Mouse (Mus musculus): ENCODE data around the gene Nprl3.
A peak's percentile ranks its signal among the peaks of the same experiment; 100 is the strongest.
"Not testable (repeated sequence)": the region's sequence is repeated elsewhere in the genome, so short reads cannot be mapped to it uniquely, and the experiment has no call there.

The Nprl3 gene

DNA sequence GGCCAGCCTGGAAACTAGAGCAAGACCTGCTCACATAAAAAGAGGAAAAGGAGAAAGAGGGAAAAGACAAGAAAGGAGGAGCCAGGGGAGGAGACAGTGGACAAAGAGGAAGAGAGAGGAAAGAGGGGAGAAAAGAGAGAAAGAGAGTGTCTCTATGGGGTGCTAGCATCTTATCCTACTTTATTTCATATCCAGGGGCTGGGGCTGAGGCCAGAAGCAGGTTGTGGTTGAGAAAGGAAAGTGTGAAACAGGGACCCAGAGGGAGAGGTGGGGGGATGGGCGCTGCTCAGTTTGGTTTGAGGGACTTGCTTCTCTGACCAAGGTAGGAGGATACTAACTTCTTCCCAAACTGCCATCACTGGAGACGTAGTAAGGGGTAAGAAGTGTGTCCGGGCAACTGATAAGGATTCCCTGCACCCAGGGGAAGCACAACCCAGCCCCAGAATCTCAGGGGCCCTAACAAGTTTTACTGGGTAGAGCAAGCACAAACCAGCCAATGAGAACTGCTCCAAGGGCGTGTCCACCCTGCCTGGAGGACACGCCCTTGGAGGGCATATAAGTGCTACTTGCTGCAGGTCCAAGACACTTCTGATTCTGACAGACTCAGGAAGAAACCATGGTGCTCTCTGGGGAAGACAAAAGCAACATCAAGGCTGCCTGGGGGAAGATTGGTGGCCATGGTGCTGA, 15.7 kb upstream of the Nprl3 start, which contains the start of gene Hba-a1:
Hba-a1 (plus strand) TSS at position 421 of the 687 bp plus-strand sequence.
- not testable (repeated sequence) for DNase-seq

DNA sequence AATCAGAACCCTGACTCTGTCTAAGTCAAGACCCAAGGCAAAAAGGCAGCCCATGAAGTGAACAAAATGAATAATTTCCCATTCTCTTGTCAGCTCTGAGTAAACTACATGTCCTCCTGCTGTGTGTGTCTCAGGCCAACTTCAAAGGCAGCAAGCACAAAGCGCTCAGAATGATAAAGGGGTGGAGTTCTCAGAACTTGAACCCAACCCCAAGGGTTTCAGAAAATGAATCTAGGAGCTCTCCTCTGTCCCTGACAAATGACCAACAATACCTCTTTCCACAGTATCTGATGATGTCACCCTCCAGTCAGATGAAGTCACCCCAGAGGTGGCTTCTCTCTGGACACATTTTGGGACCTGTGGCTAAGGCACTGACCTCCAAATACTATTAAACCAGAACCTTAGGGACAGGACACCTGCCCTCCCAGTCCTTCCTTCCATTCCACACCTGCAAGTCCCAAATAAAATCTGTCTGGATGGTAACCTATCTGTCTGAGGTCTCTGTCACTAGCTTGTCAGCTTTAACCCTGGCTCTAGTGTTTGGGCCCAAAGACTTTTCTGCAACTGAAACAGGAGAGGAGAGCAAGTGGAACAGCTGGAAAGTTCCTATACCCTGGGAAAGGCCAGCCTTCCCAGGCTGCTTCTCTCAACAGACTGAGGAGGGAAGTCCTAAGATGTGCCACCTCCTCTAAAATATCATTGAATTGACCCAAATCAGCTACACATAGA, 14.1 kb upstream of the Nprl3 start:
- no peak for DNase-seq

- DNase-seq = no peak
These were observed 13.1 kb upstream of the Nprl3 start for GRCm38 (mm10) chr11:32280646-32281045.

GRCm38 (mm10) chr11:32278458-32278957, 11.0 kb upstream of the Nprl3 start:
- no peak for DNase-seq

GRCm38 (mm10) chr11:32277736-32278457, 10.4 kb upstream of the Nprl3 start:
- no peak for DNase-seq

GRCm38 (mm10) chr11:32276347-32276746, 8.8 kb upstream of the Nprl3 start, which contains the start of gene Hba-x:
Hba-x (plus strand) TSS chr11:32276400.
- DNase-seq = no peak

GRCm38 (mm10) chr11:32271178-32271577, 3.7 kb upstream of the Nprl3 start:
- no peak for DNase-seq

- DNase-seq = no peak
These were observed 1.4 kb upstream of the Nprl3 start for GRCm38 (mm10) chr11:32268952-32269351.

GRCm38 (mm10) chr11:32267964-32268363, 457 bp upstream of the Nprl3 start:
- DNase-seq = peak; percentile 26

GRCm38 (mm10) chr11:32266776-32267175, 731 bp downstream of the Nprl3 start:
- DNase-seq = no peak

- peak; percentile 10 for DNase-seq
These were observed 1.3 kb downstream of the Nprl3 start for GRCm38 (mm10) chr11:32266194-32266593.

- DNase-seq = no peak
These were observed 2.3 kb downstream of the Nprl3 start for GRCm38 (mm10) chr11:32265117-32265738.

- DNase-seq = no peak
These were observed 4.7 kb downstream of the Nprl3 start for GRCm38 (mm10) chr11:32262674-32263415.

DNA sequence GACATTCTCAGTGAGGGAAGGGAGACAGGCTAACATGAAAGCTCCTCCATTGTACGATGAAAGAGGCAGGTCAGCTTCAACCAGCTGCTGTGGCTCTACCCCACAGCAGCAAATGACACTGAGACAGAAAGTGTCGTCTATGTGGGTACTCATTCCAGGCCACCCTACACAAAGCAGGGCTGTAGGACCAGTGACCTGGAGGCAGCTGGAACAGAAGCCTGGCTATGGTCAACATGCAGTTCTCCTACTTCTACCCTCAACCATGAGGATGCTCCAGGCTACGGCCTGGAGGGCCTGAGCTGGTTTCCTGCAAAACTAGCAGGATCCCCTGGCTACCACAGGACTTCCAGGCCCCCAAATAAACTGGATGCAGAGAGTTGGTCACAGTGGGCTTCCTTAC, 10.9 kb downstream of the Nprl3 start:
- no peak for DNase-seq

DNA sequence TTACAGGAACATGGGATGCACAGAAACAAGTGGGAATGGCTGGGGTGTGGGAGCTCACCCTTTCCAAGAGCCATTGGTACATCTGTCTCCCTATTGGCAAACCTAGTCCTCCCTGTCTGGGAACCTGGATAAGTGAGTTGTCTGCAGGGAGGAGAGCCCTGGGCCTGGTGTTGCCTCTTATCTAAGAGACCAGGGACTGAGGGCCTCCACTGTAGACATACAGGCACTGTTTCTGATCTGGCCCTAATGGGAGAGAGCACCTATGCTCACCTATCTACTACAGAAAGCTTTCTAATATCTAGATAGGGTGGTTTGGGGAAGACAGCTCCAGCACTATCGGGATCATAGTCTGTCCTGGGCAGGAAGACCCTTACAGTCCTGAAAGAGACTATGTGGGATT, 11.4 kb downstream of the Nprl3 start:
- no peak for DNase-seq

DNA sequence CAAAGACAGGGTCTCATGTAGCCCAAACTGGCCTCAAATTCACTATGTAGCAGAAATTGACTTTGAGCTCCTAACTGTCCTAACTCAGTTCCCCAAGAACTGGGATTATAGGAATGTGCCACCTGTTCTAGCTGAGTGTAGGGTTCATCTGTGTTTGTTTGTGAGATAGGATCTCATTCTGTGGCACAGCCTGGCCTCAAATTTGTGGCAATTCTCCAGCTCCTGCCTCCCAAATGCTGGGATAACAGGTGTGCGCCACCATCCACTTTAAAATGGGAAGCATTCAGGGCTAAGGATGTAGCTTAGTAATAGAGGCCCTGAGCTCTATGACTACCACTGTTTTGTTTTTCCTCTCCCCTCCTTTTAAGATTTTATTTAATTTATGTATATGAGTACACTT, 14.4 kb downstream of the Nprl3 start:
- no peak for DNase-seq

DNA sequence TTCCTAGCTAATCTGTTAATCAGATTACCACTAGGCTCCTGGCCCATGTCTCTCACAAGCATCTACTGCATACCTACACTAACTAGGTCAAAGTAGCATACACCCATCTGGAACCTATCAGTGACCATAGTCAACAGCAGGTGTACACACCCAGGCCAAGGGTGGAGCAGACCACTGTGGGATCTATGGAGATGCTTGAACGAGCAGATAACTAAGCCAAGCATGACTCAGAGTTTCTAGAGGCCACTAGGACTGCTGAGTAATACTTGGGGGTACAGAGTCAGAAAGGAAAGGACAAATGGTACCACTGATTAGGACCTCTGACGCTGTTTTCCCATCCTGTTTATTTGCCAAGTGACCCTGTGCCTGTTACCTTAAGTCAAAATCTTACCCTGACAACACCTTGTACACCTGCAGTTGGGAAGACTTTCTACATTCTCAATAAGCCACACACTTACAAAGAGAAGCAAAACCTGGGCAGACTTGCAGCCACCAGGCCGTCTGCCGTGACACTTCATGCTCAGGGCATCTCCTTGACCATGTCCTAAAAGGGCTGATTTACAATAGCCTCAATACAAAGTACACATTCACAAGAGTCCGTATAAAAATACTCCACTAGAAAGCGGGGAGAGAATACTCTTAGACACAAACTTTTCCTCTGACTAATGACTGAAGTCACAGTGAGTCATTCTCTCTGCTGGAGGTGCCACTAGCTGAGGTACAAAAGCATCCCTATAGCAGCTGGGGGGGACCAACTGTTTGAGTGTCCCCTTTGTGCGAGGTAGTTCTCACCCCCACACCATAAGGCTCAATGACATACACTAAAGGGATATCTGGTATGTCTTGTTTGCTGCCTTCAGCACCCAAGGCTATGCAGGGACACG, 16.4 kb downstream of the Nprl3 start:
- no peak for DNase-seq

- DNase-seq = no peak
These were observed 19.2 kb downstream of the Nprl3 start for GRCm38 (mm10) chr11:32248350-32248749.

- DNase-seq = peak; percentile 45
These were observed 20.4 kb downstream of the Nprl3 start for GRCm38 (mm10) chr11:32247068-32247467.

DNA sequence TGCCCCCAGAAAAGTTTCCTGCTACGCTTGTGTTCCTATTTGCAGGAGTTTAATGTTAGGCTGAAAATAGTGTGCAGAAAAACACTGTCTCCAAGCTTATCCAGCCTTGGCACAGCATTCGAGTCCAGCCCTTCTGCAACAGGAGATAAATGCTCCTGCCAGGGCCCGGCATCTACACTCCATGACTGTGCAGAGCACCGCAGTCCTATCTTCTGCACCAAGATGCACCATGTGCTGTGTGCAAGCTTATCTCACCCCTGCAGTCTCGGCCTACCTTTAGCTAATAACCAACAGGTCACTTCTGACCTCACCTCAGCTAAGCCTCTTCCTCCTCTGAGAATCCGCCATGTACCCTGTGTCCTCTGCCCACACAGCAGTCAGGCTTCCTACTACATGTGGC, 21.9 kb downstream of the Nprl3 start:
- no peak for DNase-seq

- DNase-seq = no peak
These were observed 22.9 kb downstream of the Nprl3 start for GRCm38 (mm10) chr11:32244617-32245016.
